Mouse (Mus musculus): ENCODE results near the gene Rngtt.
"Not testable (repeated sequence)": the region's sequence is repeated elsewhere in the genome, so short reads cannot be mapped to it uniquely, and the experiment has no call there.

Gene Rngtt

DNA sequence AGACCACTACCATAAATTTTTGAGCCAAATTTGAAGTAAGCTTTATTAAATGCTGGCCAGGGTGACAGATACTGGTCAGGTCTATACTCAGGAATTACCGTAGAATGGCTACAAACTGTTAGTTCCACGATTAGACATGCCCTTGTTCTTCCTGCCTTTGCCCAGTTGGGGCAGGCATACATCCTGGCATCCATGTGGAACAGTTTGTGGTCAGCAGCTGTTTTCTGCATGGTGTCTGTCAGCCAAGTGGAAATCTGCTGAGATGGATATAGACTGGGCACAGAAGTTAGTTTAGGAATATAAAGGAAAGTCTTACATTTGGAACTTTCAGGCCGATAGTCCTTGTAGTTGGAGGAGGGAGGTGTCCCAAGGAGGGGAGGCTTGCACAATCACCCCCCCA is 136.8 kb downstream of the Rngtt start:
- no peak for DNase-seq

DNA sequence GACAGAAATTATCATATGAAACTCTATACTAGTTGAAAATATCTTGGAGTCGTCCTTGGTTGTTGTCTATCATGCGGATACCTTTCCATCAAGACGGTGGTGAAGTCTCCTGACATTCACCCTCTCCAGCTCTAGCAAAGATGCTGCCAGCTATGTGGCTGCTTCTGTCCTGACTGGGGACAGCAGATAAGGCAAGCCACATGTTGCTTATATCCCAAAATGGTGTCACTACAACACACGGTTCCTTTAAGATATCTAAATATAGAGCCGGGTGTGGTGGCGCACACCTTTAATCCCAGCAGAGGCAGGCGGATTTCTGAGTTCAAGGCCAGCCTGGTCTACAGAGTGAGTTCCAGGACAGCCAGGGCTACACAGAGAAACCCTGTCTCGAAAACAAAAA is 140.2 kb downstream of the Rngtt start:
- DNase-seq: not testable (repeated sequence)

DNA sequence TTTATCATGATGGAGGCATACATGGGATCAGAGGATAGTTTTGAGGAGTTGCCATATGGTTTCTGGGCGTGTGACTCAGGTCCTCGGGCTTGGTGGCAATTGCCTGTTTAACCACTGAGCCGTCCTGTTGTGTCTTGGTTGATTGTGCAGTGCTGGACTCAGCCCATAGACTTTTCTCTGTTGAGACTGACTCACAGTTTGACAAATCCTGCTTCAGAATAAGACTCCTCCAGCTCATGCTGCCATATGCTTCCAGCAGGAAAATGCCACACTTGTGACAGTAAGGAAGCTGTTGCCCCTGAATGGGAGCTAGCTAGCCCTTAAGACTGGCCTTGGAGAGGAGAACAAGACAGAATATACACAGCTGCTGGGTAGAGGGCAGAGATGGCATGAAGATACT is 149.7 kb downstream of the Rngtt start:
- no peak for DNase-seq

DNA sequence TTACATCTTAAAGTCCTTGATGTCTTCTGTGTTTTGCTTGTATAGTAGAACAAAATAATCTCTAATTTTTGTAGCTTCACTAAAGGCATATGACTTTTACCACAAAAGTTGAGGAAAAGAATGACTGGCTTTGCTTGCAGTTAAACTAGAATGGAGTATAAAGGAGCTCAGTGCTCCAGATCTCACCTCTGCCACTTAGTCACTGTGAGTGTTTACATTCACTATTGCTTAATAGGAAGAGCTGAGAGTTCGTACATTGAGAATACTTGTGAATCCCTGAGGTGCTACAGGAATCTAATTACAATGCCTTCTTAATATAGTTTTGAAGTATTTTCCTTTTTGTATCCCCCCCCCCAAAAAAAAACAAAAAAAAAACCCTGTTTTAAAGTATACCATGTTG is 154.3 kb downstream of the Rngtt start:
- no peak for DNase-seq

DNA sequence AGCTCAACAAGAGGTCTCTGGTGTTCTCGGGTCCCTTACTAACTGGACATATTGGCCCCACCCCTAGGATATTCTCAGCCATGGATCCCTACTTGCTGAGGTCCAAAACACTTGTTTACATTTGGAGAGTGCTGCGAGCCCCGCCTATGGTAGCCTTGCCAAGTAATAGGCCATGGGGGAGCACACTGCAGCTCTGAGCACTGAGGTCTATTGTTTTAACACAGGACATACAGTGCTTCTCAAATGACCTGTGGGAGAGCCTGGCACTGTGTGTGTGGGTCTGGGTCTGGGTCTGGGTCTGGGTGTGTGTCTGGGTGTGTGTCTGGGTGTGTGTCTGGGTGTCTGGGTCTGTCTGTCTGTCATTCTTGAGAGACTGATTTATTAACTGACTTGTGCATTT is 155.8 kb downstream of the Rngtt start:
- no peak for DNase-seq

DNA sequence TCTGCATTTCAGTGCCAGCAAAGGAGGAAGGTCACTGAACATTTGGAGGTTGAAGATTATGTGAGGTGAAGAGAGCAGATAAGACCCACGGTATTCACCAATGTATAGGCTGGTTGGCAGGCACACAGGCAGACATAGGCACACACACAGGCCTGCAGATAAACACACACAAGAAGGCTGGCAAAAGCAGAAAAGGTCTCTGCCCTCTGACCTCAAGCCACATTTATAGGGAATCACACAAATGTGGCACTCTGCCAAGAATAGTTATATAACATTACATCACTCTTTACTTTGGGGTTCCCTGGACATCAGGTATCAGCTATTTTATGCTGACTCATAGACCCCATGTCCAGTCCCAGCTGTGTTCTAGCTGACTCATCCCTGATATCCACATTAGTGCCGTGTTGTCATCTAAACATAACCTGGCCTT is 156.9 kb downstream of the Rngtt start:
- DNase-seq: no peak

DNA sequence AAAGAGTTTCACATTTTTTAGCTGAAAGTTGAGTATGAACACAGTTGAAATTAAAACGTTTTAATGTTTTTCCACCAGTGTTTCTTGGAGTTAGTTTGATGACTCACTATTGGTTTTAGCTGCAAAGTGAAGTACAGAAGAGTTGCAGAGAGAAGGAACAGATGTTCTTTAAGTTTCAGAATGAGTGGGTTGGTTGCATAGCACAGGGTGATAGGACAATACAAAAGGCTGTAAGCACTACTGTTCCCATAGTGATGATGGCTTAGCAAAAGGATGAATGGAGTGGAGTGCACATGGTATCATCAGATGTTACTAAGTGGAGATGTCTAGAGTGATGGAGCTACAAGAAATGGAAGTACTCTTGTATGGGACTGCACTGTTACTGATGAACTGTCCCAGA is 157.5 kb downstream of the Rngtt start:
- DNase-seq: no peak

DNA sequence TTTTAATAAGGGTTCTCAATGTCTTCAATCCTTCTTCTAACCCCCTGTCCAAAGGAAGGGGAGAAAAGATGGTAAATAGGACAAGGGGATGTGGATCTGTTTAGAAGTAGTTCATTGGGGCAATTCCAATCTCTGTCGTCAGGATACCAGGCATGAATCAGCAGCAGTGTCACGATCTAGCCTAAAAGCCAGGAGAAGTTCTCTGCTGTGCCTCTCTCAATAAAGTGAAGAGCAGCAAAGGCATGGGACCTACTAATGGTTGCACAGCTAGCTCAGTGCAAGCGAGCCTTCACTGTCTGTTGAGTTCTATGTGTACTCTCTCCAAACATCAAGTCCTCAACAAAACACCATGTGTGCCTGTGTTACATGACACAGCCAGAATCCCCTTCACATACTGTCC is 158.0 kb downstream of the Rngtt start:
- DNase-seq: no peak

DNA sequence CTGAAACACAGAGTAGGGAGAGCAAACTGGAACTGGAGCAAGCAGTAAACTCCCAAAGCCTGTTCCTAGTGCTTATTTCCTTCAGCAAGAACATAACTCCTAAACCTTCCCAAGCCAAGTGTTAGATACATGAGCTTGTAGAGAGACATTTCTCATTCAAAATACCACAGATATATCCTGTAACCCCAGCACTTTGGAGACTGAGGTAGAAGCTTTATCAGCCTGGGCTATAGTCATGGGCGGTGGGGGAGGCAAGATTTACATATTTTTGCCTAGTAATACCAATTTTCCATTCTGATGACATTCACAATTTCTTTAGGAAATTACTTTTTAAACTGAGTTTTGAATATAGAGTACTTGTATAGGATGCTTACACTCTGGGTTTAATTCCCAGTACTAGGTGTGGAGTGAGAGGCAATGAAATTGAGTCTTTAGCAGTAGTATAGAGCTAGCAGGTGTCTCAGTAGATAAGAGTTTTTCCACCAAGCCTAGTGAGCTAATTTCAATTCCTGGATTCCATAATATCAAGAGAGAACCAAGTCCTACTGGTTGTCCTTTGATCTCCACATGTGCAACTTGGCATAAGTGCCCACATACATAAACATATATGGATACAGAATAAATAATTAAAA is 160.7 kb downstream of the Rngtt start:
- no peak for DNase-seq

DNA sequence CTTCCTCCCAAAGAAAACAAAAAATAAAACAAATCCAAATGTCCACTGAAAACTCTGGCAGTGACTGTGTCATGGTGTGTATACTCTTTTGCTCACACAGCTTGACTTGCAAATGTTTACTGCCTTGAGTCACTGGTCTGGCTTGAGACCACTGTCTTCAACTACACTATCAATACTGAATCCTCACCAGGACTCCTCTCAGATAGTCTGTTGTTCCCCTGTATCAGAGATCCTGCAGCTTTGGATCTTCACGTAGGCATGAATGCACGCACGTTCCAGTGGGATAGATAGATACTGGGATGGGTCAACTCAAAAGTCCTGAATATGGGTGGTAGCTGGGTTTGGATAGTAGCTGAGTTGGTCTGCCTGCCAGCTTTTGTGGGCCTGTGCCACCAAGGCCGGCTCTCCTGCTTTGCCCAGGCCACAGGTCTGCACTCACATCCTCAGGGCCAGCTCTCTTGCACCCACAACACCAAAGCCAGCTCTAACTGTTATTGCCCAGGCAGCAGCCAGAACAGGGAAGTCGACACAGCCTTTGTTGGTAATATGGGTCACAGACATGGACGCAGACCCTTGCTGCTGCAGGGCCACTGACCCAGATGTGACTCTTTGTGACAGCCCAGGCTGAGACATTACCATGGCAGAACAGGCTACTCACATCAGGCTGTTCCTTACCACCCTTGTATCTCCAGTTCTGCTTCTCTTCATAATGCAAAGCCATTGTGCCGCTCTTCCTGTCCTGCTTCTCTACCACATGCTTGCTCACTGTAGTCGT is 168.1 kb downstream of the Rngtt start:
- no peak for DNase-seq

DNA sequence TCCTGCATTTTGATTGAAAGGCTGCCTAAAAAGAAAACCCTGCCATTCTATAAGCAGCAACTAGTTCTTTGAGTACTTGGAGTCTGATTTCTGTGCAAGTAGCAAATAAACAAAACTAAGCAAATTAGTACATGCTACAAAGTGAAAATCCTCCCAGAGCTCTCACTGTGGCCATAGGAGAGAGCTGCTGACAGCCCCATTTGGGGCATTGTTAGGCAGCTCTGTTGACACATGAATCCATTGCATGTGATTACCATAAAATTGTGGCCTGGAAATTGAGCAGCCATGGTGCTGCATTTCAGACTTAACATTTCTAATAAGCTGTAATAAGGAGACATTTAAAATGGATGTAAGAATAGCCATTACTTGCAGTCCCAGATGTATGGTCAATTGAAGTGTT is 171.6 kb downstream of the Rngtt start:
- no peak for DNase-seq

DNA sequence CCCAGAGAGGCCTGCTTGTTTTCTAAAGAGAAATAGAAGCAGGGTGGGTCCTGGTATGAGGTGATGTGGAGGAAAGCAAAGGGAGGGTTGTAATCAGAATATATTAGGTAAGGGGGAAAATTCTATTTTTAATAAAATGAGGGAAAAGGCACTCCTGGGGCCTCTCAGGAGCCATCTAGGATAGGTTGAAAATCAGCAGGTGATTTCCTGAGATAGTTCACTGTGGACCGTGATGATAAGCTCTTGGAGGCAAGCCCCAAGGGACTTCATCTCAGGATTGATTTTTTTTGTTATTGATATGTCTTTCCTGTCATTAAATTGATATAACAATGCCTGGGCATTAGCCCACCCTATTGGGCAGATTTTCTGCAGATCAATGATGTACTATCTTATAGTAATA is 175.9 kb downstream of the Rngtt start:
- DNase-seq: no peak

DNA sequence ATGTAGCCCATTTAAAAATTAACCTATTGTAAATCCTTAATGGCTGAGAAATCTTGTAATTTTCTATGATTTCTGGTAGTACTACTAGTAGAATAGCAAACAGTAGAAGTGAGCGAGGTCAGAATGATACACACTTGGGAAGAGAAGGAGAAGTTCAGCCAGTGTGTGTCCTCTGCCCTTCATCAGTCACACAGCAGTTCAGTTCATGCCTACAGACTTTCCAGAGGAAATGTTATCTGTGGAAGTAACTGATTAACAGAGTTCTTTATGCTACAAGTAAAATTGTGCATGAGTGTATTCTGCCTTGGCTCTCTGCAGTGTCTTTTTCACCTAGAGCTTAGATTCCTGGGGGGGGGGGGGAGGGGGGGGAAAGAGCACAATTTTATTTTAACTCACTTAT is 181.0 kb downstream of the Rngtt start:
- DNase-seq: no peak

DNA sequence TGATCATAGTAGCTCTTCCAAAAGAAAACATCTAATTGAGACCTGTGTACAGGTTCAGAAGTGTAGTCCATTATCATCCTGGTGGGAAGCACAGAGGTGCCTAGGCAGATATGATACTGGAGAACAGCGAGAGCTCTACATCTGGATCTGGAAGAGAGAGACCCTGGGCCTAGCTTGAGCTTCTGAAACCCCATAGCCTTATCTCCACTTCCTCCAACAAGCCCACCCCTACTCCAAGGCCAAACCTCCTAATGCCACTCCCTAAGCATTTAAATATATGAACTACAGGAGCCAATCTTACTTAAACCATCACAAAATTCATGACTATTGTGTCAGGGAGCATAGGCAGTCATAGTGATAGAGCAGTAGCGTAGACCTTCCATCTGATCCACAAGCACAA is 184.3 kb downstream of the Rngtt start:
- no peak for DNase-seq

DNA sequence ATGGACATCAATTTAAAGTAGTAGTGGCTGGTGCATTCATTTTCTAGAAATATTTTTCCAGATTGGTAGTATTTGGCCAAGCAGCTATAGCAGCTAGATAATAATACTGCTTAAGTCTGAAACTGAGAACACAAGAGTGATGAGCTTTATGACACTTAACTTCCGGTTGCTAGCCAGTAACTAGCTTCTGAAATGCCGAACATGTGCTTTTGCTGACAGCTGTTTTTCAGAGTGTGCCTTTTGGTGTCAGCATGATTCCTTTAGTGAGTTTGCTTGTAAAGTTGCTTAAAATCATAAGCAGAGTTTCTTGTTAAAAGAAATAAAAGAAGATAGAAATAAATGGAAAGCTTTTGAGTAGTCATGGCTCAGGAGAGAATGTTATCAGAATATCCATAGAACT is 186.9 kb downstream of the Rngtt start:
- DNase-seq: no peak

DNA sequence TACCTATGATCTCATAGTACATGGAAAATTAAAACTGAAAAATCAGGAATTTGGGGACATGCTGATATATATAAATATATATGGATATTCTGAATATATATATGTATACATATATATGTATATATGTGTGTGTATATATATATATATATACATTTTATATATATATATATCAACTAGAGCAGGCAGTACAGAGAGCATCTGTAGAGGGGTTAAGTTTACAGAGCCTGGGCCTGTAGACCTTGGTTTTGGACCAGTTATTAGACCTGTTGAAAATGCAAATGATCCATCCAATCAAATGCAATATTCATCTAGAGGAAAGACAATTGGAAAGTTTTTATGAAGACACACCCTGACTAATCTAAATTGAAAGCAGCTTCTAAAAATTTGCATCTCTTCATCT is 187.5 kb downstream of the Rngtt start:
- no peak for DNase-seq

DNA sequence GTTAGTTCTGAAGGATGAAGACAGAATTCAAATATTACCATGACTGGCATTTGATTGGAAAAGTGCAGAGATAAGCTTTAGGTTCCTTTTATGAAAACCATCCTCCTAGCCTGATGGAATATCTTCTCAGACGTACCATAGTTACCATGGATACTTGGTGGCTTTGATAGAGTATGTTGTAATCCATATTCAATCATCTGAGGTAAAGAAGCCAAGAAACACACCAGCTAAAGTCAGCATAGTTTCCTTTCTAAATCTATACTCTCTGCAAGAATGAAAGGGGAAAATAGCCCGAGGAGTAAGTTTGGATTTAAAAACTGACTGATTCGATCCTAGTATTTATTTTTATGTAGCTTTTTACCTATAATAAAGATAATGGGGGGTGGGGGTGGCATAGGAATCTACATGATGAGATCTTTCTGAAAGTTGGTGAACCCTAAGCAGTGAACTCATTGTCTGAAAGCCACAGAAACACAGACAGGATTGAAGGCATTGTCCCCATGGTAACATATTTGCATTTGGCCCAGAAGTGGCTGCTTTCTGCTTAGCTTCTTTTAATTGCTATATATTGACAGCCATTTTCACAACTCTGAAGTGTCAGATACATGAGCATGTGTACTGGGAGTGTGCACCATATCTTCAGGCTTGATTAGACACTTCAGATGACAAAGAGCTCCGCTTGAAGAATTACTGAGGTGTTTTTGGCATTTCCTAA is 188.2 kb downstream of the Rngtt start:
- DNase-seq: no peak

DNA sequence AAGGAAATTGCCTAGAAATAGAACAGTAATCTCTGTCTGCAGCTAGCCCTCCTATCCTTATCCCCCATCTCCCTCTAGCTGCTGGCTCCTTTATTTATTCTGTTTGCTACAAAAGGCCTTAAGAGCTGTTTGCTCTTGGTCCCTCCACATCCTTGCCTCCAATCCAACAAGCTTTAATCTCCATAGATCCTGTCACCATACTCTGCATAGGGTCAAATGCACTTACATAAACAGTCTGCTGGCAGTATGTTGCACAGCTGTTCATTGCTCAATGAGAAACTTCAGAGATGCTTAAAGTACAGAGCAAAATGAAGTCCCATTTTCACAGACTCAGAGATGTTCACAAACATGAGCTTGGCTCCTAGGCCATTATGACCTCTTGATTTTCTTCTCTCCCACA is 196.5 kb downstream of the Rngtt start:
- no peak for DNase-seq

DNA sequence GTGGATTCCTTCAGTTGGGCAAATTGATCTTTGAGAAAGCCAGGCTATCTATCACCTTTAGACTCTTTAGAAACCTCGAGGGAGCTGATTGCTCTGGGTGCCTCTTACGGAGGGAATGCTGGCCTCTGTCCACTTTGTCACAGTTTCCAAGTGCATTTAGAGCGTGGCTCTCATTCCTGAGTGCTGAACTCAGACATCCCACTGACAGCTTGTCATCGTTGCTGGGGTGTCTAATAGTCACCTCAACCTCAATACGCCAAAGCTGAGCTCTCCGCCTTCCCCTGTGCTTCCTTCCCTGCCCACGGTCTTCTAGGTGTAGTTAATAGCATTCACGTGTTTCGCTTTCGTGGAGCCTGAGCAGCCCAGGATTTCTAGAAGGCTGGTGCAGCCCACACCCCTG is 200.4 kb downstream of the Rngtt start:
- no peak for DNase-seq

DNA sequence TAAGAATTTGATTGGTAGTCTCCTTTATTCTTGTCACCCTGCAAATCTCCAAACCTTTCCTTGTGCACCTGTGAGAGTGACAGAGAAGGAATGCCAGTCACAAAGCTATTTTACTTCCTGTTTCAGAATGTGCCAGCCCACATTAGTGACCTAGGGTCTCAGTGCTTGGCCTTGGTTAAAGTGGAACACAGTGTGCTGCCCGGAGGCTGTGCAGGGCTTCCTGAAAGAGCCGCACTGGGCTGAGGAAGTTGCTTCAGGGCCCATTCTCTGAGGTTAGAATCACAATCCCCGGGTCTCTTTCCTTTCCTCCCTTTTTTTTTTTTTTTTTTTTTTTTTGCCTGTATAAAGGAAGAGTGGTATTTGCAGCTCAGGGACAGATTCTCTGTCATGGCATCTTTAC is 203.3 kb downstream of the Rngtt start:
- DNase-seq: no peak

DNA sequence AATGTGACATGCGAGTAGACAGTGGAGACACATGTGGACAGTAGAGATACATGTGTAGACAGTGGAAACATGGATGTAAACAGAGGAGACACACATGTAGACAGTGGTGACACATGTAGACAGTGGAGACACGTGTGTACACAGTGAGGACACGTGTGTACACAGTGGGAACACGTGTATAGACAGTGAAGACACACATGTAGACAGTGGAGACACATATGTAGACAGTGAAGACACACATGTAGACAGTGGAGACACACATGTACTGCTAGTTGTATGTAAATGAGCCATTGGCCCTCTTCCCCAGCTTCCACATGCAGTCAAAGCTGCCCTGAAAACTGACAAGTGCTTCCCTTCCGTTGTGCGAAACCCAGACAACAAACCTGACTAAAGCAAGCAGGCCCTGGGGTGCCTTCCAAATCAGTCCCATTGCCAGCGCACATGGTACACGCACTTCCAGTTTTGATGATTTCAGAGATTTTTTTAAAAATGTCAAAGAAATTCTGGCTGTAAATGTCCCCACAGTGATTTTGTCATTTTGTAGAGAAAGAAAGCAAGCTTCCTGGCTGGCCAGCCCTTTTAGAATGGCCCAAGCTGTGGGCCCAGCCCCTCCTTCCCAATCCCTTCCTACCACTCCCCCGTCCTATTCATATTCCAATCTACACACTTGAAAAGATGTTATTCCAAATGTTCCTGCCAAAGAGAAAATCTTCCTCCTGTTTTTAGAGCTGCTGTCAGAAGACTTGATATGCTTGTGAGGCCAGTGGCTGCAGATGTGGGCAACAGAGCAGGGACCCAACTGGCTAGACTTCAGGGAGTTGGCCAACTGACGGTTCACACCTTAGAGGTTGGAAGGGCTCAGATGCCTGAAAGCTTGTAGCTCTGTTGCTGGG is 204.2 kb downstream of the Rngtt start:
- no peak for DNase-seq

DNA sequence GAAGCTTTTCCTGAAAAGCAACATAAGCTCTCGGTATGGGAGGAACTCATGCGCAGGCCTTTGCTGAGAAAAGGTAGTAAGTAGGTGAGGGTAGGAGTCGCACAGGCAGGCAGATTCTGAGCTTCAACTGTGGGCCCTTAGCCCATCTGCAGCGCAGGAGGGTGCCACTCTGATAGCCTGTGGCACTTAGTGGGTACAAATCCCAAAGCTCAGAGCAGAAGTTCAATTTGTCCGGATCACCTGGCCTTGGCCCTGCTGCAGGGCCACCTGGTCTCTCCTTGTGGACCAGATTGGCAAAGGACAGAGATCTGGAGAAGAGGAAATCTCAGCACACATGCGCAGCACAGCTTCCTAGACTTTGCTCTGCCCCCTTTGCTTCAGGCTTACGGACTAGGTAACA is 210.1 kb downstream of the Rngtt start:
- peak; percentile 71 to 74 for DNase-seq

DNA sequence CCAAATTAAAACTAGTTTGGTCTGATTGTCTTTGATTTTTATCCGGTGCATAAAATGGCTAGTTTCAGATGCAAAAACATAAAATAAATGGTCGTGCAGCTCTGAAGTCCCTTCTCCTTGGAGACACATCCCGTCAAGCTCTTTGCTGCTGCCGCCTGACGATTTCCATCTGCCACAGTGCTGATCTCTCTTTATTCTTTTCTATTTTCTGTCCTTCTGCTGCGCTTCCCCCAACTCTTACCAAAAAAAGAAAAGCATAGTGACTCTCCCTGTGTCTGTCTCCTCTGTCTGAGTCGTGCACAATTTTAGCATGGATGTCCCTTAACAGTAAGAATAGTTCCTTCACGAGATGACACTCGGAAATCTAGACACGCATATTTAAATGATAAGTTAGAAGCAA is 210.8 kb downstream of the Rngtt start:
- no peak for DNase-seq

Data from cerebellum, postnatal 25 days (tissue).